Mouse (Mus musculus): ENCODE results near the gene Grid1.

- peak; percentile 50 for TF ChIP-seq CTCF (IDR thresholded peaks at IDR 0.05)
- TF ChIP-seq EP300 (IDR thresholded peaks at IDR 0.05): no peak
These were observed 3.2 kb downstream of the Grid1 start for GRCm38 (mm10) chr14:34823136-34823535.

Data from lung, postnatal 0 days (tissue).